Mouse (Mus musculus) induced T-regulatory cell, adult 2 months (primary cell): ENCODE measurements around the gene Hivep2.
A peak's percentile ranks its signal among the peaks of the same experiment; 100 is the strongest.

Experiments
- DNase-seq: peaks from one replicate; pipeline ENCODE4 v3.0.0-alpha.2; 2012; ENCODE audit warnings: low read depth

Gene Hivep2

DNA sequence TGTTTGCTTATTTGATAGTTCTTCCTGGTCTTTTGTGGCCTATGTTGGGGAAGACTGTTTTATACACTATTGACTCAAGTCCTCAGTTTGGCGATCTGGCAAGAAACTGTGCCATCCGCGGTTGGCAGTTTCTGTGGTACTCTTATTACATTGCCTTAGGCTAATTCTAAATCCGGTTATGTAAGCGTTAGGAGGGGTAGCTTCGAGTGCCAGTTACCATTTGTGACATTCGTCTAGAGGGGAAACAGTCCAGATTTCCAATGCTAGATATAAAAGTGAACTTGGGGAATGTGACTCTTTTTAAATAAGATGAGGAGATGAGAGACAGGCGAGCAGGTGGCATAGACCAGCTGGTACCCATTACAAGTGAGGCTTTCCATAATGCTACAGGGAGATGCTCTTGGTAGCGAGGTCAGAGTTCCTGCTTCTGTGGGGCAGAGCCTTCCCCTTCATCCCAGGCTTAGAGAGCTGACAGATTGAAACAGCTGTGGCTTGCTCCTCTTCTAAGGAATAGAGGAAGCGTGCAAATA lies 83.1 kb downstream of the Hivep2 start:
- peak; percentile 58 for DNase-seq

- peak; percentile 61 for DNase-seq
Observed at GRCm38 (mm10) chr10:14049686-14050085, 83.8 kb downstream of the Hivep2 start.

DNA sequence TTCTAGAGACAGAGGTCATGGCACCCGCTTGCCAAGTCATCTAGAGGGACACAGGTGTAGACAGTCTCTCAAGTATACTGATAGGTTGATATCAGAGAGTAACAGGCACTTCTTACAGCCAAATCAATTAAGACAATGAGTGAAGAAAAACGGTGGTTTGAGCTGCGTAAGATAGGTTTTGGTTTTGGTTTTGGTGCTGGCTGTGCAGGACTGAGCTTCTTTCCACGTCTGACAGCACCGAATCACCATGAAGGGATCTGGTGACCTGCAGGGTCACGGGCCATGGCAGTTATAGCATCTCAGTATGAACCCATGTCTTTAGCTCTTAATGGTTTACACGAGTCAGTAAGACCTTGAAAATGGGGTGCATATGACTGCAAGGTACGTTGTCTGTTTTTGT lies 84.7 kb downstream of the Hivep2 start:
- DNase-seq = peak; percentile 86

- peak; percentile 74 for DNase-seq
Observed at GRCm38 (mm10) chr10:14052109-14052689, 86.3 kb downstream of the Hivep2 start.

DNA sequence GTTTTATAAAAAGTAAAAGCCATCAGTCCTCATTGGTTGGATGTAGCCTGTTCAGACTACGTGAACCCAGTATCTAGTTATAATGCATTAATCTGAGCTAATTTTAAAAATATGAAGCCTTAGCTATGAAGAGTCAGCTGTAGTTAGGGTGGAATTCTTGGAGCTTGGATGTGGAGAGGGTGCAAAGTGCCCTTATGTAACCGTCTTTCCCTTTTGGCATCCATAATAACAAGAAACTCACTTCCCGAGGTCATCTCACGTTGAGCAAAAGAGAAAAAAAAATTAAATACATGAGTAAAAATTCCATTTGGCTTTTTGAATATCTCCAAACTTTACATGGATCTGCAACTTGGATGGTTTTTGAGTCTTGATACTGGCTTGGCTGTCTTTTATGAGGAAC lies 89.0 kb downstream of the Hivep2 start:
- no peak for DNase-seq

DNA sequence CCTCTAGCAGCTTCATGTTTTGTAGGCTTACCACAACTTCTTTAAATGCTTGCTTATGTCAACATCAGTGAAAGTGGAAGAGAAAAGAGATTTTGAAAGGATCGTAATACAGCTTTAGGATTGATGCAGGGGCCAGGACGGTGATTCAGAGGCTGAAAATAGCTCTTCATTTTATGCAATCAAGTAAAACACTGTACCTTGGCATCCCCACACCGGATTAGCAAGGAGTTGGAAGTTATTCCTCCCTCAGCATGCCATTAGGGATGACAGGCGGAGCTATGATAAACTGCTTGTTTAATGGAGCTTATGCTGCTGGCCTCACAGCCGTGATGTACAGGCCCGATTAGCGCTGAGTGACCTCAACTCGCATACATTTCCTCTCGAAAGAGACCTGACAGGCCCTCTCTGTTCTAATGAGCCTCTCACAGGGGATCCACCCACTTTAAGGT lies 89.7 kb downstream of the Hivep2 start:
- peak; percentile 63 for DNase-seq

DNA sequence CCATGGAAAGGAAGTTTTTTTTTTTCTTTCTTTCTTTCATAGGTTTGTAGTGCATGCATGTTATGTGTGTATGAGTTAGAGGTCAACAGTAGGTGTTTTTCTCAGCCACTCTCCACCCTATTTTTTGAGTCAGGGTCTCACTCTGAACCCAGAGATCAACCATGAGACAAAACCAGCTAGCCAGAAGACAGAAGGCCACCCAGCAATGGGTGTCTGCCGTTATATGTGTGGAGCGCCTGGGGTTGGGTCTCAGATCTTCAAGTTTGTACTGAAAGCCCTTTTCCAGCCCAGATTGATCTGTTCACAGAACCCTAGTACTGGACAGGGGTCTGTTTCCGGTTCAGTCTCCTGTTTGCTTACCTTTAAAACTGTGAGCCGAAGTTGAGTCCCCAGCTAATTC lies 90.2 kb downstream of the Hivep2 start:
- DNase-seq = peak; percentile 41

- DNase-seq = peak; percentile 73
Observed at GRCm38 (mm10) chr10:14056584-14057451, 90.9 kb downstream of the Hivep2 start.

DNA sequence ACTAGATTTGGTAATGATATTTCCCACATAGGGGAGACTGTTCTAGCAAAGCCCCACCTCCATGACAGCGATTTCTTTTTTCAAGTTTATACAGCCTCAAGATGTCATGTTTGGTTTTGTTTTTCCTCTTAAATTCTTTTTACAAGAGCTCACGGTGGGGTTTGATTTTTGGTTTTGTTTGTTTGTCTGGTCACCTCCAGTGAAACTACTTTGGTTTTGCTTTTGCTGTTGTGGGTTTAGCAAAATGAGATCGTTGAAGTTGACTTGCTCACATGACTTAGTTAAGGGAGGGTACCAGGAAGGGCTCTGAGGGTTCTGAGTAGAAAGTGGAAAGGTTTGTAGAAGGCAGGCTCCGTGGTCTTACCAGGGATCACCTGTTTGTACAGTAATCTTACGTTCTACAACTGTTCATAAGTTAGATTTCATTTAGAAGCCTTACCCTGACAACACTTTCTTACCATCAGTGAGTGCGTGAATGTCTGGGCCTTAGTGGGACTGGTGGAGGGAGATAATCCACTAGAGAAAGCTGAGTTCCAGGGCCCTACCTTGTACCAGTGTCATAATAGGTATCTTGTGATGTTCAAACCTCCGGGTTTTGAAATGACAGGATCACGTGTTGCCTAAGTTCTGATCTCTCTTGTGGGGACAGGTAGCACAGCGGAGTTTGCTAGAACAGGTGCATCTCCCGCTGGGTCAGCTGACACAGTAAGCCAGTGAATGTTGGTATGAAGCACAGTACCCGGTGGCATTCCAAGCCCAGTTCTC lies 92.1 kb downstream of the Hivep2 start:
- DNase-seq = peak; percentile 88

- DNase-seq = peak; percentile 53
Observed at GRCm38 (mm10) chr10:14058742-14059141, 92.9 kb downstream of the Hivep2 start.

- peak; percentile 64 for DNase-seq
Observed at GRCm38 (mm10) chr10:14059581-14059980, 93.7 kb downstream of the Hivep2 start.

DNA sequence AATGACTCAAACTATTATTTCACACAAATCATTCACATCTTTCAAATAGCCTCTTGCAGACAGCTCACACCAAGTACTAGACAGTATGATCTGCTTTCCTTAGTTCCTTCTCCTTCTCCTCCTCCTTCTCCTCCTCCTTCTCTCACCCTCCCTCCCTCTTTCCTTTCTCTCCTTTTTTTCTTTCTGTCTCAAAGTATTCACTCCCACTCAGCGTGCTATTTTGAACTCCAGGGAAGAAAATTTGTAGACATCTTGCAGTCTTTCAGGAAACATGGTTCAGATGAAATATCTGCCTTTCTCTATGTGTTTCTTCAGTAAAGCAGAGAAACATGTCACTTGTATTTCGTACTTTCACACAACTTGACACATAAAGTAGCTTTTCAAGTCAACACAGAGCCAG lies 94.4 kb downstream of the Hivep2 start:
- no peak for DNase-seq

DNA sequence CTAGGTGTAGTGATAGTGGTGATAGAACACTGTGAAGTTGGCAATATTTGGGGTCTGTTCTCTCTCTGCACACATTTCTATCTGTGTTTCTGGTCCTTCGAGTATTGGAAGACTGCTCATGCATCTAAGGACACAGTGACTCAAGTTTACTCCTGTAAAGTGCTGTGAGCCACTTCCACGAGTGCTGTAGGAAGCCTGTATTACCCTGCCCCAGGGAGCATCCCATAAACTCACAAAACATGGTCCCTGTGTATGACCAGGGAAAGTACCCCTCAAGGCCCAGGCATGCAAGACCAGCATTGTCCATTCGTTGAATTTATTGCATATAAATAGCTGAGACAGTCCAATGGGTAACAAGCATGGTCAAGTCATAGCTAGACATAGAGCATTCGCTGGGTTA lies 97.4 kb downstream of the Hivep2 start:
- no peak for DNase-seq

DNA sequence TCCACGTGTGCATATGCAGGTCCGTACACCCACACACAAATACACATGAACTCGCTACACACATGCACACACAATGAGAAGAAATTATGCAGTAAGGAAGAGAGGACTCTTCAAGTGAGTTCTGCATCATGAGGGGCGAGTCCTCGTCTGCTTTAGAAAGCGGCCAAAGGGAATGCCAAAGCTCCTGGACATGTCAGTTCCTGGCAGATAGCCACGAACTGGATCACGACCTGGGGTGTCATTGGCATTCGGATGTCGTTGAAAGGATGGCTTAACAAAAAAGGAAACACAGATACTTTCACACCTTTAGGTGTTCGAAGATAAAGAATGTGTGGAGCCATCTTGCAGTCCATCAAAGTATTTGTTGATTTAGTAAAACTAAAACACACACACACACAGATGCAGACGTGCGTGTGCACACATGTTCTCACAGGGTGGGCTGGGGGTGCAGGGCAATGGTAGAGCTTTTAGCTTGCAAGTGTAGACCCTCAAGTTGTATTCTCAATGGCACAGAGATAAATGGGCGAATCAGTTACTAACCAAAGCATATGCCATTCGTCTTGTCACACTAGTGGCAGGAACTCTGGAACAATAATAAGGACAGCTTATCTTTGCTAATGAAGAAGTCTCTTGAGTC lies 99.0 kb downstream of the Hivep2 start:
- no peak for DNase-seq

DNA sequence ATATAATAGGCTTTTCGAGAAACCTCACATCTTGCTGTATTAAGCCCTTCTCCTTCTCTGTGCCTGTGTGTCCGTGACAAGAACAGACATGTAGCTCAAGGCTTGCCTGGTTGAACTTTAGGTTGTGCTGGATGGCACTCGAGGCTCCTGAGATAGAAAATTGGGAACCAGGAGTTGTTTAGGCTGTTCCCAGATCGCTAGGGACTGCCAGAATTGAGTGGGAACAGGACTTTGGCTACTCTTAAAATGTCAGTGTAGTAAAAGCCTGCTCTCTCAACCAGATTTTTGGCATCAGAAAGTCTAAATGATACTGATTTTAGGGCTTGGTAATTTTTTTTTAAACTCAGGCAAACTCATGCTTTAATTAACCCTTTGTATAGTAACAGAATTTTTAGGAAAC lies 101.9 kb downstream of the Hivep2 start:
- DNase-seq = no peak

- DNase-seq = no peak
Observed at GRCm38 (mm10) chr10:14070498-14071079, 104.7 kb downstream of the Hivep2 start.

DNA sequence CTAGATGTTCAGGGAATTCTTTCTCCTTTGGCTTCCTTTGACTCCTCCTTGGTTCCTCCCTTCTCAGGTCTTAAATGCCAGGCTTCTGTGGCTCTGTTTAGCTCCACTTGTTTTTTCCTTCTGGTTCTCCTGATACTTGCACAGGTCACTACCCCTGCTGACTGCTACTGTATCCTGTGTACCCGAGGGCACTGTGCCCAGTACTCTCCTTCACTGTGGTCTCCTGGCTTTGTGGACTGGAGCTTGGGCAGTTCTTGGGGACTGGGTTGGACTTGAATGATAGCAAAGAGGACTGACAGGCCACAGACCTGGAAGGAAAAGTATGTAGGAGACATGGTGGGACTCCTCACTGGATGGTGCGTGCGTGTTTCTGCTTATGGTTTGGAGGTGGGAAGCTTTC lies 106.6 kb downstream of the Hivep2 start:
- no peak for DNase-seq

DNA sequence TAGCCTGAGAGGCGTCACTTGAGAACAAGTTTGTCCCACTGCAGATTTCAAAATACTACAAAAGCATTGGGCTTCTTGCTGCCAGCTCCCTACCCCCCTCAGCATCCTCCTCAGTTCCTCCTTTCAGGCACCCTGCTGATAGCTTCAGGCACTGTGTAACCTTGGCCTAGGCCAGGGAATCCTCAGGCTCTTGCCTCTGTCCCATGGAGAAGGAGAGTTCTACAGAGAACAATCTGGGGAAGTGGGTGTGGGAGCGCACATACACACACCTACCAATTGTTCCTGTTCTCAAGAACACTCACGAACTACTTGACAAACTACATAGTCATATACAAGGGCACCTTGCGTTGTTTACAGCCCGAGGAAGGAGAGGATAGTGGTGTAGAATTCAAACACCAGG lies 109.9 kb downstream of the Hivep2 start:
- DNase-seq = no peak

DNA sequence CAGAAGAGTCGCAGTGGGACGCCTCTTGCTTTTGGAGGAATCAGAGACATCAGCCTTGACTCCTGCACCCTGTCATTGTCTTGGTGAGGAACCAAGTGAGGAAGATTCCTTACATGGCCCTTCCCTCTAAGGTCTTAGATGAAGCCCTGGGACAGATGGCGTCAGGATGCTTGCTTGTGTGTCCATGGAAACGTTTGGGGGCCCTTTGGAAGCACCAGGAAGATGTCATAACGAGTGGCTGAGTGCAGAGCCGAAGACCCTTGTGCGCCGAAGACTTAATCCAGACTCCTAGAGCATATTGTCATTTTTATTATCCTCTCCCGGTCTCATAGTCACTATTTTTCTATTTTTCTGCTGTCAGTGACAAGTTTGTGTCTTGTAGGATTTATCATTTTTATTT lies 111.0 kb downstream of the Hivep2 start:
- no peak for DNase-seq

DNA sequence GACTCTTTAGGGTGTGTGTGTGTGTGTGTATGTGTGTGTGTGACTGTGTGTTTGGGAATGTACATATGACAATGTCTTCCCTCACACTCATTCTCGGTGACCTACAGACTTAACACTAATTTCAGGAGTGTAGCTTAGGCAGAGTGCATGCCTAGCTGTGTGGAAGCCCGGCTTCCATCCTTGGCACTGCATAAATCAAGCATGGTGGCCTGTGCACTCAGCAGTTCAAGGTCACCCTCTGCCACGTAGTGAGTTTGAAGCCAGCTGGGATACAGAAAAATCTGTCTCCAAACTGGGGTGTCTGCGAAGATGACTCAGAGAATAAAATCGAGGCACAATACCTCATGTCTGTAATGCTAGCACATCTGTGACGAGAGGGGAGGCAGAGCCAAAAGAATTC lies 115.0 kb downstream of the Hivep2 start:
- DNase-seq = no peak

DNA sequence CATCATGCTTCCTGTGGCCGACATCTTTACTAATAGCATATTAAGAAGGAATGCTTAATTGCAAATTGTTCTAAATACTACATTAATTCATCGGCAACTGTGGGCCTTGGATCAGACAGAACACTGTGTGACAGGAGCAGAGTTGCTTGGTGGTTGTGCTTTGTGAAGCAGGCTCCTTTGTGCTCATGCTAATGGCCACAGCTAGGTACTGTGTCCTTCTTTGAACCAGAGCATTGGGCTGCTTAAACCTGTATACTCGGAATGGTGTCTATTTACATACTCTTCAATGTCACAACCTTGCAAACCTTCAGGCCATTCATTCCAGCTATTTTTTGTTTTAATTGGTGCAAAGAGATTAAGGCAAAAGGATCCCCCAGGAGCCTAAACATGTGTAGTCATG lies 115.9 kb downstream of the Hivep2 start:
- DNase-seq = no peak

- no peak for DNase-seq
Observed at GRCm38 (mm10) chr10:14082275-14082674, 116.4 kb downstream of the Hivep2 start.
